Mouse (Mus musculus) liver, embryonic 11.5 days (tissue): ENCODE data around the gene Rsrc1. TPM values are rescaled to one million over a fixed set of nuclear protein-coding genes. Genes with fewer than 3 reads are reported as not detected.

Experiments
- ATAC-seq: fragments of 200-750 bp; cut with Nextera tagmentation; replicated peaks from 2 replicates; pipeline ENCODE4 v1.8.0; 2017; ENCODE audit warnings: moderate number of reproducible peaks, mild to moderate bottlenecking, moderate TSS enrichment, moderate library complexity; ENCODE audit not compliant: low FRiP score
- DNase-seq: peaks from one replicate; pipeline ENCODE4 v3.0.0-alpha.2; 2017; ENCODE audit warnings: low spot score
- H3K27ac ChIP-seq: fragments of 300-500 bp; sonication (generic); 2 replicates; pipeline ENCODE4 v1.5.1; 2014; ENCODE audit warnings: mild to moderate bottlenecking, low read depth, low read length, control low read depth
- H3K27me3 ChIP-seq: fragments of 300-500 bp; sonication (generic); replicated peaks from 2 replicates; pipeline ENCODE4 v1.6.1; 2014; ENCODE audit warnings: low read length, mixed read lengths; ENCODE audit not compliant: control insufficient read depth, insufficient read depth
- H3K36me3 ChIP-seq: fragments of 300-500 bp; sonication (generic); 2 replicates; pipeline ENCODE4 v1.6.1; 2014; ENCODE audit warnings: mild to moderate bottlenecking, low read length, moderate library complexity, mixed read lengths; ENCODE audit not compliant: control insufficient read depth, insufficient read depth
- H3K4me1 ChIP-seq: fragments of 300-500 bp; sonication (generic); replicated peaks from 2 replicates; pipeline ENCODE4 v1.6.1; 2014; ENCODE audit warnings: low read length, mixed read lengths; ENCODE audit not compliant: control insufficient read depth, insufficient read depth
- H3K4me2 ChIP-seq: fragments of 300-500 bp; sonication (generic); 2 replicates; pipeline ENCODE4 v1.6.1; 2014; ENCODE audit warnings: mild to moderate bottlenecking, control low read depth, moderate library complexity
- H3K4me3 ChIP-seq: fragments of 300-500 bp; sonication (generic); 2 replicates; pipeline ENCODE4 v1.5.1; 2014; ENCODE audit warnings: low read depth, low read length, control low read depth
- H3K9ac ChIP-seq: fragments of 300-500 bp; sonication (generic); 2 replicates; pipeline ENCODE4 v1.6.1; 2014; ENCODE audit warnings: low read depth, low read length, control low read depth
- H3K9me3 ChIP-seq: fragments of 300-500 bp; sonication (generic); 2 replicates; pipeline ENCODE4 v1.6.1; 2016; ENCODE audit warnings: low read length, inconsistent platforms, mixed read lengths; ENCODE audit not compliant: control insufficient read depth
- WGBS: fragments of 180-500 bp; shearing (Covaris S2); extraction: QIAGEN DNeasy Blood & Tissue Kit; methylation state at CpG from one replicate; pipeline ENCODE4 v1.1.7; 2014; 5-methylcytosine and 5-hydroxymethylcytosine counted together
- polyA plus RNA-seq: library from polyadenylated mRNA; unstranded; fragments of >200 nt; fragmentation: Nextera tagmentation; extraction: Ambion mirVana; gene quantifications from 2 replicates; pipeline ENCODE4 v1.2.1, GENCODE M21; 2014

Rsrc1 gene
- polyA plus RNA-seq, 1 experiment from 2014 or later: 27.4 TPM

GRCm38 (mm10) chr3:67322422-67322821 lies 341.2 kb downstream of the Rsrc1 start:
- Histone ChIP-seq H3K4me3 (no peak overlapping the region), H3K4me2 (no peak overlapping the region), H3K27me3 (no peaks in the 10 kb centered on the region), H3K4me1 (no peaks in the 10 kb centered on the region), H3K9me3 (no peaks in the 10 kb centered on the region), H3K36me3 (no peaks in the 10 kb centered on the region), H3K27ac (no peak overlapping the region), H3K9ac (no peak overlapping the region)
- DNase-seq: no peak
- ATAC-seq: no peak
- WGBS: 75% methylated on average over 4 of the region's 4 CpGs

- Histone ChIP-seq H3K4me2 (no peak overlapping the region), H3K27me3 (no peaks in the 10 kb centered on the region), H3K4me3 (no peak overlapping the region), H3K27ac (no peak overlapping the region), H3K9ac (no peak overlapping the region), H3K9me3 (no peaks in the 10 kb centered on the region), H3K4me1 (no peaks in the 10 kb centered on the region), H3K36me3 (no peaks in the 10 kb centered on the region)
- DNase-seq: no peak
- WGBS: 57% methylated on average over 3 of the region's 3 CpGs
- no peak for ATAC-seq
These were observed 358.4 kb downstream of the Rsrc1 start for GRCm38 (mm10) chr3:67339558-67339957.

GRCm38 (mm10) chr3:67340921-67341320 lies 359.7 kb downstream of the Rsrc1 start:
- Histone ChIP-seq H3K9ac (no peak overlapping the region), H3K27me3 (no peaks in the 10 kb centered on the region), H3K4me2 (no peak overlapping the region), H3K36me3 (no peaks in the 10 kb centered on the region), H3K27ac (no peak overlapping the region), H3K4me1 (no peaks in the 10 kb centered on the region), H3K9me3 (no peaks in the 10 kb centered on the region), H3K4me3 (no peak overlapping the region)
- ATAC-seq: no peak
- DNase-seq: no peak
- WGBS: 67% methylated on average over 7 of the region's 7 CpGs

GRCm38 (mm10) chr3:67343004-67343662 lies 361.9 kb downstream of the Rsrc1 start:
- WGBS: 54% methylated on average over 5 of the region's 5 CpGs
- ATAC-seq (no peak), DNase-seq (no peak)
- no peaks in the 10 kb centered on the region for H3K27me3 ChIP-seq
- no peak overlapping the region for H3K27ac ChIP-seq
- no peaks in the 10 kb centered on the region for H3K36me3 ChIP-seq
- H3K9ac ChIP-seq: no peak overlapping the region
- H3K4me1 ChIP-seq: no peaks in the 10 kb centered on the region
- H3K4me2 ChIP-seq: no peak overlapping the region
- no peaks in the 10 kb centered on the region for H3K9me3 ChIP-seq
- H3K4me3 ChIP-seq: no peak overlapping the region

GRCm38 (mm10) chr3:67344599-67344998 lies 363.4 kb downstream of the Rsrc1 start:
- Histone ChIP-seq H3K9ac (no peak overlapping the region), H3K36me3 (no peaks in the 10 kb centered on the region), H3K27me3 (no peaks in the 10 kb centered on the region), H3K4me2 (no peak overlapping the region), H3K9me3 (no peaks in the 10 kb centered on the region), H3K4me1 (no peaks in the 10 kb centered on the region), H3K27ac (no peak overlapping the region), H3K4me3 (no peak overlapping the region)
- ATAC-seq (no peak), DNase-seq (no peak)
- 10% methylated on average over 2 of the region's 2 CpGs for WGBS

- WGBS: 79% methylated on average over 2 of the region's 2 CpGs
- Histone ChIP-seq H3K36me3 (no peaks in the 10 kb centered on the region), H3K9me3 (no peaks in the 10 kb centered on the region), H3K9ac (no peak overlapping the region), H3K4me3 (no peak overlapping the region), H3K27ac (no peak overlapping the region), H3K4me1 (no peaks in the 10 kb centered on the region), H3K27me3 (no peaks in the 10 kb centered on the region), H3K4me2 (no peak overlapping the region)
- DNase-seq (no peak), ATAC-seq (no peak)
These were observed 365.5 kb downstream of the Rsrc1 start for GRCm38 (mm10) chr3:67346674-67347073.

- Histone ChIP-seq H3K4me2 (no peak overlapping the region), H3K27me3 (no peaks in the 10 kb centered on the region), H3K9ac (no peak overlapping the region), H3K4me3 (no peak overlapping the region), H3K36me3 (no peaks in the 10 kb centered on the region), H3K9me3 (no peaks in the 10 kb centered on the region), H3K4me1 (no peaks in the 10 kb centered on the region), H3K27ac (no peak overlapping the region)
- ATAC-seq (no peak), DNase-seq (no peak)
- 78% methylated on average over 12 of the region's 12 CpGs for WGBS
These were observed 370.4 kb downstream of the Rsrc1 start for GRCm38 (mm10) chr3:67351406-67352127.

GRCm38 (mm10) chr3:67352128-67352762 lies 371.1 kb downstream of the Rsrc1 start:
- WGBS: 2% methylated on average over 3 of the region's 5 CpGs
- no peak; the same call in 1 of the 2 replicates for ATAC-seq
- Histone ChIP-seq H3K27me3 (no peaks in the 10 kb centered on the region), H3K9me3 (peaks cover 3% of the 10 kb centered on the region; the same call in 1 of the 2 replicates), H3K9ac (no peak overlapping the region), H3K36me3 (peaks cover 2% of the 10 kb centered on the region; the same call in 1 of the 2 replicates), H3K4me1 (no peaks in the 10 kb centered on the region), H3K4me3 (no peak overlapping the region), H3K27ac (no peak overlapping the region), H3K4me2 (no peak overlapping the region)
- DNase-seq: no peak
